8 mouse cellular contexts compared by ENCODE assay signal in genomic region chr7:145194455-145195161, GRCm38 (mm10). TPM values are rescaled to one million over a fixed set of nuclear protein-coding genes. Genes with fewer than 3 reads are reported as not detected.
DNase-seq lines count a peak whose midpoint lies in the region; ATAC-seq and TF ChIP-seq lines count a peak whose summit lies in the region.

No protein-coding gene starts in this region.

- no peak overlapping the region for H3K27ac ChIP-seq in kidney, adult 2 months (ENCODE audit: insufficient read depth, low read depth, low read length)
- peak overlapping the region; percentile 61; the same call in 1 of the 2 replicates for H3K27ac ChIP-seq in limb, embryonic 10.5 days
- H3K27ac ChIP-seq in stomach, embryonic 16.5 days (ENCODE audit: low read length) = peak overlapping the region; percentile 30

- no peak overlapping the region for H3K4me2 ChIP-seq in stomach, embryonic 16.5 days (ENCODE audit: low read depth, low read length)

- 0 out of 2 replicates have a peak, but pooled peaks cover 3% of the 10 kb centered on the region for H3K4me1 ChIP-seq in kidney, adult 2 months (ENCODE audit: control insufficient read depth, insufficient read depth, low read length)
- H3K4me1 ChIP-seq in limb, embryonic 10.5 days = peaks cover 38% of the 10 kb centered on the region
- H3K4me1 ChIP-seq in stomach, embryonic 16.5 days (ENCODE audit: control insufficient read depth, insufficient read depth, low read length) = peaks cover 40% of the 10 kb centered on the region

- H3K36me3 ChIP-seq in kidney, adult 2 months (ENCODE audit: control insufficient read depth, insufficient read depth, low read length) = no peaks in the 10 kb centered on the region
- no peaks in the 10 kb centered on the region for H3K36me3 ChIP-seq in limb, embryonic 10.5 days
- H3K36me3 ChIP-seq in stomach, embryonic 16.5 days (ENCODE audit: control insufficient read depth, insufficient read depth, low read length) = no peaks in the 10 kb centered on the region

- no peak overlapping the region for H3K4me3 ChIP-seq in kidney, adult 2 months (ENCODE audit: insufficient read depth, low read depth, low read length)
- no peak overlapping the region for H3K4me3 ChIP-seq in limb, embryonic 10.5 days
- H3K4me3 ChIP-seq in stomach, embryonic 16.5 days (replicated peaks; ENCODE audit: low read length) = no peak overlapping the region

- 60% methylated on average over 3 of the region's 3 CpGs for WGBS in kidney, adult 2 months
- 78% methylated on average over 3 of the region's 3 CpGs for WGBS in limb, embryonic 10.5 days
- WGBS in stomach, embryonic 16.5 days = 58% methylated on average over 3 of the region's 3 CpGs

- intact Hi-C loops in heart, postnatal 25 days (cut with DNase I) = loop anchor here (5.0 kb wide), 1 partner anchor 82 kb away; no protein-coding TSS in a partner anchor

- peak; percentile 97 for DNase-seq in heart, adult 11 months
- no peak for DNase-seq in heart, postnatal 25 days (ENCODE audit: low spot score)
- peak; percentile 57 for DNase-seq in adrenal gland, postnatal 25 days
- DNase-seq in frontal cortex, postnatal 36 days (ENCODE audit: low spot score in 2 of 2) = peak; percentile 46 to 56
- DNase-seq in kidney, adult 2 months = peak; percentile 65
- no peak for DNase-seq in limb, embryonic 10.5 days (ENCODE audit: low spot score)

- no peak for TF ChIP-seq POLR2A in kidney, adult 2 months (IDR thresholded peaks at IDR 0.05; ENCODE audit: low read depth, low read length)

- 0 out of 2 replicates have a peak overlapping the region, but pooled peaks have one; percentile 25 for H3K9ac ChIP-seq in stomach, embryonic 16.5 days (ENCODE audit: low read length)

- no peaks in the 10 kb centered on the region for H3K9me3 ChIP-seq in limb, embryonic 10.5 days (replicated peaks)
- H3K9me3 ChIP-seq in stomach, embryonic 16.5 days (replicated peaks; ENCODE audit: control insufficient read depth, low read length) = no peaks in the 10 kb centered on the region

- no peaks in the 10 kb centered on the region for H3K27me3 ChIP-seq in kidney, adult 2 months (replicated peaks; ENCODE audit: control insufficient read depth, insufficient read depth, low read length)
- H3K27me3 ChIP-seq in limb, embryonic 10.5 days (ENCODE audit: low read depth, poor library complexity, severe bottlenecking) = no peaks in the 10 kb centered on the region; the same call in 1 of the 2 replicates
- no peaks in the 10 kb centered on the region for H3K27me3 ChIP-seq in stomach, embryonic 16.5 days (ENCODE audit: control insufficient read depth, insufficient read depth, low read length)

- no peak for TF ChIP-seq CTCF in kidney, adult 2 months (conservative IDR thresholded peaks at IDR 0.05; ENCODE audit: insufficient read depth, insufficient read length, low read depth, low read length)

- peak; percentile 30; the same call in 1 of the 2 replicates for ATAC-seq in stomach, embryonic 16.5 days (ENCODE audit: insufficient read depth, low FRiP score)
- ATAC-seq in erythroid progenitor cell, adult 5-6 weeks (replicated peaks; ENCODE audit: low FRiP score, poor library complexity, severe bottlenecking) = no peak

RNA-seq across cellular contexts. Expression of gene 1810010D01Rik, which starts 13.3 kb away (rescaled TPM):
- total RNA-seq in heart, postnatal 25 days (2021) = not detected
- 0.52 TPM in 1 of 2 replicates, not detected in the other for total RNA-seq in adrenal gland, postnatal 25 days (2021)
- 0.42 and 0.88 TPM in 2 replicates for polyA plus RNA-seq in kidney, adult 2 months (2012; rRNA removed)
- polyA plus RNA-seq in limb, embryonic 10.5 days (2016; fragmentation: Nextera tagmentation; extraction: Ambion mirVana) = 0.33 TPM in 1 of 2 replicates, not detected in the other
- polyA plus RNA-seq in stomach, embryonic 16.5 days (2015; fragmentation: Nextera tagmentation; extraction: Ambion mirVana) = 1.5 and 2.2 TPM in 2 replicates
- total RNA-seq in erythroid progenitor cell, adult 5-6 weeks (2015; ENCODE audit: low replicate concordance) = not detected in 2 replicates
- total RNA-seq in erythroid progenitor cell, adult 5-6 weeks (2017; ENCODE audit: low replicate concordance) = not detected in 2 replicates

Comparison
In these comparisons a context has a peak if more than half of its experiments do, and no peak if none do; other contexts are left out.
1. DNase-seq: peak in heart, adult 11 months (single experiment), adrenal gland, postnatal 25 days (single experiment), frontal cortex, postnatal 36 days (2 of 2) and kidney, adult 2 months (single experiment); none in heart, postnatal 25 days (single experiment) and limb, embryonic 10.5 days (single experiment).